Mouse (Mus musculus): ENCODE measurements around the gene Rhob. TPM values are rescaled to one million over a fixed set of nuclear protein-coding genes. Genes with fewer than 3 reads are reported as not detected.
"Not testable (repeated sequence)": the region's sequence is repeated elsewhere in the genome, so short reads cannot be mapped to it uniquely, and the experiment has no call there.

Gene Rhob
- total RNA-seq, 2 experiments from 2014 or later, result 167 to 177 TPM

GRCm38 (mm10) chr12:8482169-8482568 lies 17.6 kb downstream of the Rhob start:
- DNase-seq, result no peak
- intact Hi-C loops (cut with DNase I), result no loop called here

- intact Hi-C loops (cut with DNase I), result no loop called here
- no peak for DNase-seq
Observed at GRCm38 (mm10) chr12:8474836-8475387, 24.9 kb downstream of the Rhob start.

GRCm38 (mm10) chr12:8472591-8473358 lies 27.0 kb downstream of the Rhob start:
- peak in 1 of 2 experiments; percentile 47 for DNase-seq
- intact Hi-C loops (cut with DNase I), result no loop called here

- intact Hi-C loops (cut with DNase I), result no loop called here
- no peak for DNase-seq
Observed at GRCm38 (mm10) chr12:8472051-8472450, 27.8 kb downstream of the Rhob start.

GRCm38 (mm10) chr12:8470962-8471361 lies 28.8 kb downstream of the Rhob start:
- intact Hi-C loops (cut with DNase I), result no loop called here

GRCm38 (mm10) chr12:8469742-8470494 lies 29.9 kb downstream of the Rhob start:
- DNase-seq, result no peak
- intact Hi-C loops (cut with DNase I), result no loop called here

More at GRCm38 (mm10) chr12:8470962-8471361, 28.8 kb downstream of the Rhob start:
- DNase-seq, result no peak

GRCm38 (mm10) chr12:8468221-8468865 lies 31.5 kb downstream of the Rhob start:
- intact Hi-C loops (cut with DNase I), result no loop called here
- no peak for DNase-seq

- intact Hi-C loops (cut with DNase I), result no loop called here
- no peak for DNase-seq
Observed at GRCm38 (mm10) chr12:8467029-8467924, 32.5 kb downstream of the Rhob start.

- intact Hi-C loops (cut with DNase I), result no loop called here
- no peak for DNase-seq
Observed at GRCm38 (mm10) chr12:8465680-8466079, 34.1 kb downstream of the Rhob start.

- intact Hi-C loops (cut with DNase I), result no loop called here
- no peak for DNase-seq
Observed at GRCm38 (mm10) chr12:8464961-8465360, 34.8 kb downstream of the Rhob start.

- intact Hi-C loops (cut with DNase I), result no loop called here
Observed at GRCm38 (mm10) chr12:8463599-8464160, 36.1 kb downstream of the Rhob start.

GRCm38 (mm10) chr12:8462533-8462932 lies 37.3 kb downstream of the Rhob start:
- DNase-seq, result no peak
- intact Hi-C loops (cut with DNase I), result no loop called here

More at GRCm38 (mm10) chr12:8463599-8464160, 36.1 kb downstream of the Rhob start:
- DNase-seq, result no peak

- DNase-seq; intact Hi-C loops (cut with DNase I): not testable (repeated sequence)
Observed at GRCm38 (mm10) chr12:8461575-8461974, 38.2 kb downstream of the Rhob start.

GRCm38 (mm10) chr12:8458400-8458799 lies 41.4 kb downstream of the Rhob start:
- no peak for DNase-seq
- intact Hi-C loops (cut with DNase I), result no loop called here

GRCm38 (mm10) chr12:8457052-8457451 lies 42.8 kb downstream of the Rhob start:
- intact Hi-C loops (cut with DNase I), result no loop called here
- DNase-seq, result no peak

GRCm38 (mm10) chr12:8455046-8455445 lies 44.8 kb downstream of the Rhob start:
- DNase-seq, result no peak
- intact Hi-C loops (cut with DNase I), result no loop called here

GRCm38 (mm10) chr12:8454487-8454886 lies 45.3 kb downstream of the Rhob start:
- intact Hi-C loops (cut with DNase I), result no loop called here
- peak; percentile 60 to 74 for DNase-seq

- intact Hi-C loops (cut with DNase I), result no loop called here
- DNase-seq, result peak; percentile 49 to 51
Observed at GRCm38 (mm10) chr12:8452766-8453621, 46.8 kb downstream of the Rhob start.
